Mouse (Mus musculus) cerebellum, adult 2 months (tissue): Measurements from ENCODE around the gene Wdhd1.

Source experiments
- CTCF ChIP-seq: fragments of 200-500 bp; IDR thresholded peaks from 2 replicates; pipeline ENCODE4 v1.5.1; 2011; ENCODE audit warnings: low read depth, mild to moderate bottlenecking, control low read depth, low read length, moderate library complexity, borderline replicate concordance; ENCODE audit not compliant: insufficient read depth
- POLR2A ChIP-seq: fragments of 200-500 bp; IDR thresholded peaks from 2 replicates; pipeline ENCODE4 v1.6.1; 2011; ENCODE audit warnings: low read length, control low read depth, borderline replicate concordance; ENCODE audit not compliant: insufficient read depth

DNA sequence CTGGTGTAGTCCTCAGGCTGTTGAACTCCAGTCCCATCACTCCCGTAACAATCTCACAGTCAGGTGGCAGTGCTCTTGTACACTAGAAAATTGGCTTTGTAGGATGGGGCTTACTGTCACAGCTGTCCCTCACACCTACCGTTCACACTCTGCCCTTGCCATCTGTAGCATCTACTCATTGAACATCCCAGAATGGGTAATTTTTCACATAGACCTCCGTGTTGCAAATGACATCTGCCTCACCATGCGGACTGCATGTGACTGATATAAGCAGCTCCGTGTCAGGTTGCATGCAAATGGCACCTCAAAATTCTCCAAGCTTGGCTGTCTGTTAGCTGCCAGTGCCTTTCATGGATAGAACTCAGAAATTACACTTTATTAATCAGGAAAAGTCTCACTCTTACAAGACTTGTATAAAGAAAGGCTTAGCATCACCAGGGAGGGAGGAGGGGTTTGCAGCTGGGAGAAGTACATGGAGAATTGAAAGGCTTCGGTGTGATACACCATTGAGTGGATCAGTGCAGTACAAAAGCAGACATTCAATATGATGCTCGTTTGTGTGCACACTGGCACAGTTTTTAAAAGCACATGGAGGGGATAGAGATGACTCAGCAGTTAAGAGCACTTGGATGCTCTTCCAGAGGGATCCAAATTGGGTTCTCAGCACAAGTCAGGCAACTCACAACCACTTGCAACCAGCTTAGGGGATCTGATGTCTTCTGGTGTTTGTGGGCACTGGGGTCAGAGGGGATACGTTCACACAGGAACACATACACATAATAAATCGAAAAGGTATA, 49.5 kb upstream of the Wdhd1 start:
- TF ChIP-seq POLR2A = no peak
- no peak for TF ChIP-seq CTCF
